Mouse (Mus musculus) spleen, adult 2 months (tissue): ENCODE data around the gene Snrpc. TPM values are rescaled to one million over a fixed set of nuclear protein-coding genes. Genes with fewer than 3 reads are reported as not detected.
"Not testable (repeated sequence)": the region's sequence is repeated elsewhere in the genome, so short reads cannot be mapped to it uniquely, and the experiment has no call there.

Experiments
- DNase-seq, 2 experiments: peaks; one replicate each; pipeline versions ENCODE4 v3.0.0 to v3.0.0-alpha.2; 2012 to 2021; ENCODE audit warnings: low spot score in 2 of 2, low read depth in 1 of 2
- H3K27ac ChIP-seq: fragments of 200-500 bp; 2 replicates; pipeline ENCODE4 v1.5.1; 2012; ENCODE audit warnings: low read length, inconsistent platforms; ENCODE audit not compliant: insufficient read depth
- H3K27me3 ChIP-seq: fragments of 200-500 bp; 2 replicates; pipeline ENCODE4 v1.6.1; 2012; ENCODE audit warnings: mild to moderate bottlenecking, moderate library complexity, low read length, inconsistent platforms; ENCODE audit not compliant: control insufficient read depth, insufficient read depth
- H3K36me3 ChIP-seq: fragments of 200-500 bp; 2 replicates; pipeline ENCODE4 v1.6.1; 2012; ENCODE audit warnings: mild to moderate bottlenecking, low read length, inconsistent platforms; ENCODE audit not compliant: control insufficient read depth, insufficient read depth
- H3K4me1 ChIP-seq: fragments of 200-500 bp; 2 replicates; pipeline ENCODE4 v1.6.1; 2011; ENCODE audit warnings: inconsistent platforms; ENCODE audit not compliant: control insufficient read depth, insufficient read depth, insufficient read length
- H3K4me3 ChIP-seq: fragments of 200-500 bp; 2 replicates; pipeline ENCODE4 v1.5.1; 2011; ENCODE audit warnings: mild to moderate bottlenecking, inconsistent platforms; ENCODE audit not compliant: insufficient read depth, insufficient read length; ENCODE audit errors: extremely low read depth
- CTCF ChIP-seq: fragments of 200-500 bp; IDR thresholded peaks from 2 replicates; pipeline ENCODE4 v1.5.1; 2011; ENCODE audit warnings: mild to moderate bottlenecking, inconsistent platforms; ENCODE audit not compliant: insufficient read depth, insufficient read length, insufficient replicate concordance; ENCODE audit errors: extremely low read depth
- POLR2A ChIP-seq: fragments of 200-500 bp; IDR thresholded peaks from 2 replicates; pipeline ENCODE4 v1.6.1; 2011; ENCODE audit warnings: low read depth, low read length, inconsistent platforms
- WGBS: fragments of 180-500 bp; shearing (Covaris S2); methylation state at CpG from one replicate; pipeline ENCODE4 v1.1.7; 2018; 5-methylcytosine and 5-hydroxymethylcytosine counted together
- polyA plus RNA-seq: library from polyadenylated mRNA; depleted of rRNA; stranded (reverse); fragments of >200 nt; gene quantifications from 2 replicates; pipeline ENCODE4 v1.2.3, GENCODE M21; 2012; rRNA removed

The Snrpc gene
- 63.5 and 104 TPM in 2 replicates for polyA plus RNA-seq

DNA sequence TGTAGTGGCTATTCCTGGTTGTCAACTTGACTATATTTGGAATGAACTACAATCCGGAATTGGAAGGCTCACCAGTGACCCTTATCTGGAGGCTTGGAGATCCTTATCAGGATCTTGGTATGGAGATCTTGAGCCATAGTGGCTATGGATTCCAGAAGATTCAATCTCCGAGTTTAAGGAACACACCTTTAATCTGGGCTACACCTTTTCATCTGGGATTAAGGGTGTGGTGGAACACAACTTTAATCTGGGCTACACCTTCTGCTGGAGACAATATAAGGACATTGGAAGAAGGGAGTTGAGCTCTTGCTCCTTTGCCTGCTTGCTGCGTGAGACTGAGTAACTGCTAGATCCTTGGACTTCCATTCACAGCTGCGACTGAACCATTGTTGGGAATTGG, at the start of gene Snrpc:
Gene Snrpc, plus strand, starts transcription at position 301 of the 400 bp plus-strand sequence.
- not testable (repeated sequence) for H3K4me1 ChIP-seq, H3K27me3 ChIP-seq, H3K27ac ChIP-seq, H3K4me3 ChIP-seq, DNase-seq, H3K36me3 ChIP-seq
- WGBS = 91% methylated on average over 4 of the region's 4 CpGs

DNA sequence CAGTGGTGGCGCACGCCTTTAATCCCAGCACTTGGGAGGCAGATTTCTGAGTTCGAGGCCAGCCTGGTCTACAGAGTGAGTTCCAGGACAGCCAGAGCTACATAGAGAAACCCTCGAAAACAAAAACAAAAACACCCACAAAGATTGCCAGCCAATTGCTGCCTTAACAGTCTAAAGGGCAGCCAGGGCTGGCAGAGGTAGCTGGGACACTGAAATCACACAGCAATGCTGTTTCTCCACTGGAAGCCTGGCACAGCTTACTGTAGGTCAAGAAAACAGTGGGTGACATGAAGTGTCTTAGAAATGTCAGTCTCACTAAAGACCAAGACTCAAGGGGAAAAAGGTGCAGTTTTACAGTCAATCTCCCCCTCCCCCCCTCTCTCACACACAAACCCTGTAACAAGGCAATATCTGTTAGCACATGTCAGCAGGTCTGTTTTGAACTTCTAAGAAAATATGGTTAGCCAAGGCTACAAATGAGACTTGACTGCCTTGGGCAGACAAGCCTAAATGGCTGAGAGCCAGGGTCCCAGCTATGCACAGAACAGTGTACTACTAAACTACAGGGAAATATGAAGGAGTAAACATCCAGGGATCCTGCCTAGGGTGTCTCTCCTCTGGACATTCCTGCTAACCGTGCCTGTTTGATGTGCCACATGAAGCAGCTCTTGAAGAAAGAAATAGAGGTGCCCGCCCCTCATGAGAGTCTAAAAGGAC, 49.3 kb upstream of the Snrpc start:
- Histone ChIP-seq H3K36me3 (peaks cover 10% of the 10 kb centered on the region), H3K4me1 (peaks cover 13% of the 10 kb centered on the region; the same call in 1 of the 2 replicates), H3K27ac (no peak overlapping the region), H3K27me3 (no peaks in the 10 kb centered on the region), H3K4me3 (no peak overlapping the region)
- no peak for TF ChIP-seq CTCF
- WGBS = 96% methylated on average over 6 of the region's 6 CpGs
- DNase-seq = no peak

GRCm38 (mm10) chr17:27790015-27790414, 47.9 kb upstream of the Snrpc start:
- H3K27ac ChIP-seq = no peak overlapping the region
- no peak for TF ChIP-seq POLR2A
- no peak for TF ChIP-seq CTCF
- 53% methylated on average over 5 of the region's 5 CpGs for WGBS
- DNase-seq = no peak
- no peaks in the 10 kb centered on the region for H3K27me3 ChIP-seq
- peaks cover 13% of the 10 kb centered on the region; the same call in 1 of the 2 replicates for H3K4me1 ChIP-seq
- H3K36me3 ChIP-seq = peaks cover 9% of the 10 kb centered on the region
- no peak overlapping the region for H3K4me3 ChIP-seq

GRCm38 (mm10) chr17:27790976-27791375, 47.0 kb upstream of the Snrpc start:
- no peak for DNase-seq
- TF ChIP-seq CTCF (no peak), POLR2A (no peak)
- WGBS = 98% methylated on average over 2 of the region's 2 CpGs
- peaks cover 5% of the 10 kb centered on the region for H3K36me3 ChIP-seq
- H3K4me3 ChIP-seq = no peak overlapping the region
- H3K27me3 ChIP-seq = no peaks in the 10 kb centered on the region
- peaks cover 13% of the 10 kb centered on the region; the same call in 1 of the 2 replicates for H3K4me1 ChIP-seq
- H3K27ac ChIP-seq = no peak overlapping the region

- no peaks in the 10 kb centered on the region for H3K27me3 ChIP-seq
- TF ChIP-seq POLR2A = no peak
- TF ChIP-seq CTCF = no peak
- no peak overlapping the region for H3K27ac ChIP-seq
- WGBS = 99% methylated on average over 2 of the region's 2 CpGs
- H3K4me1 ChIP-seq = peaks cover 13% of the 10 kb centered on the region; the same call in 1 of the 2 replicates
- DNase-seq = no peak
- no peak overlapping the region for H3K4me3 ChIP-seq
- H3K36me3 ChIP-seq = peaks cover 5% of the 10 kb centered on the region
Observed at GRCm38 (mm10) chr17:27791556-27791955, 46.4 kb upstream of the Snrpc start.

DNA sequence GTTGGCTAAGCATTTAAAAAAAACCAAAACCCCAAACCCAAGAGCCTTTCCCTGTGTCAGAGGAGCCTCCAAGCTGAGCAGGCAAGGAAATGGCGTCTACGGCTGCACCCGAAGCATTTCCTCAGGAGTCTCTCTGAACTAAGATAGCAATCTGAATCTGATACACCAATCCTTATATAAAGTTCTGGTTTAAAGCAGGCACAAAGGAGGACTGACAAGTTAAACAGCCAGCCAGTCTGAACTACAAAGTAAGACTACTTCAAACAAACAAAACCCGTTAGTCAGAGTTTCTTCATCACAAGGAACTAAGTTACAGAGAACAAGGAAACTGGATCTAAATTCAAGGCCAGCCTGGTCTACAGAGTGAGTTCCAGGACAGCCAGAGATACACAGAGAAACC, 45.4 kb upstream of the Snrpc start:
- TF ChIP-seq CTCF = no peak
- TF ChIP-seq POLR2A = no peak
- Histone ChIP-seq H3K27ac (no peak overlapping the region), H3K36me3 (peaks cover 2% of the 10 kb centered on the region), H3K4me1 (peaks cover 13% of the 10 kb centered on the region; the same call in 1 of the 2 replicates), H3K4me3 (no peak overlapping the region), H3K27me3 (no peaks in the 10 kb centered on the region)
- WGBS = 65% methylated on average over 4 of the region's 4 CpGs
- no peak for DNase-seq

- no peak for DNase-seq
- TF ChIP-seq POLR2A (no peak), CTCF (no peak)
- Histone ChIP-seq H3K36me3 (peaks cover 2% of the 10 kb centered on the region), H3K27me3 (no peaks in the 10 kb centered on the region), H3K4me1 (peaks cover 13% of the 10 kb centered on the region; the same call in 1 of the 2 replicates), H3K27ac (no peak overlapping the region), H3K4me3 (no peak overlapping the region)
- WGBS = 84% methylated on average over 6 of the region's 6 CpGs
Observed at GRCm38 (mm10) chr17:27793144-27793543, 44.8 kb upstream of the Snrpc start.
